9 mouse cellular contexts compared by ENCODE assay signal in genomic region chr13:107094487-107094886, GRCm38 (mm10).
A peak's percentile ranks its signal among the peaks of the same experiment; 100 is the strongest.
DNase-seq lines count a peak whose midpoint lies in the region; ATAC-seq lines count a peak whose summit lies in the region.
"Had no signal": no experiment of that assay in that cellular context is flagged by ENCODE, and none has a peak within 500 bp of the region (broad histone marks: within the 10 kb centered on the region; RNA-seq: fewer than 3 reads in every experiment).

No protein-coding gene starts in this region.

- peak overlapping the region; percentile 16; the same call in 1 of the 2 replicates for H3K4me3 ChIP-seq in heart, embryonic 13.5 days
- H3K4me3 ChIP-seq in megakaryocyte, embryonic 14.5 days (replicated peaks): peak overlapping the region; percentile 90
- H3K4me3 ChIP-seq in hindbrain, embryonic 11.5 days (ENCODE audit: low read depth, low read length): no peak overlapping the region
- H3K4me3 ChIP-seq in midbrain, embryonic 13.5 days (replicated peaks): no peak overlapping the region
- H3K4me3 ChIP-seq: embryonic facial prominence, embryonic 12.5 days; left cerebral cortex, adult 2 months had no signal

- ATAC-seq in heart, embryonic 13.5 days (ENCODE audit: extremely low read depth, insufficient number of reproducible peaks, low FRiP score, low TSS enrichment): no peak
- ATAC-seq in hindbrain, embryonic 11.5 days (ENCODE audit: low FRiP score): no peak
- ATAC-seq in midbrain, embryonic 13.5 days: no peak

- no peaks in the 10 kb centered on the region for H3K36me3 ChIP-seq in heart, embryonic 13.5 days
- H3K36me3 ChIP-seq in megakaryocyte, embryonic 14.5 days (replicated peaks; ENCODE audit: low read length): peaks cover 2% of the 10 kb centered on the region
- no peaks in the 10 kb centered on the region for H3K36me3 ChIP-seq in hindbrain, embryonic 11.5 days (ENCODE audit: control insufficient read depth, insufficient read depth, low read length)
- no peaks in the 10 kb centered on the region for H3K36me3 ChIP-seq in midbrain, embryonic 13.5 days
- H3K36me3 ChIP-seq: embryonic facial prominence, embryonic 12.5 days had no signal

- no peaks in the 10 kb centered on the region for H3K27me3 ChIP-seq in heart, embryonic 13.5 days (replicated peaks)
- no peaks in the 10 kb centered on the region for H3K27me3 ChIP-seq in megakaryocyte, embryonic 14.5 days (replicated peaks)
- no peaks in the 10 kb centered on the region for H3K27me3 ChIP-seq in hindbrain, embryonic 11.5 days (ENCODE audit: control insufficient read depth, insufficient read depth, low read length)
- no peaks in the 10 kb centered on the region for H3K27me3 ChIP-seq in midbrain, embryonic 13.5 days
- H3K27me3 ChIP-seq: embryonic facial prominence, embryonic 12.5 days had no signal

- peak overlapping the region; percentile 55 for H3K4me2 ChIP-seq in heart, embryonic 13.5 days
- no peak overlapping the region for H3K4me2 ChIP-seq in hindbrain, embryonic 11.5 days (replicated peaks; ENCODE audit: low read depth, low read length)
- H3K4me2 ChIP-seq in midbrain, embryonic 13.5 days (replicated peaks): no peak overlapping the region
- H3K4me2 ChIP-seq: embryonic facial prominence, embryonic 12.5 days had no signal

- DNase-seq in spleen, adult 12 weeks (ENCODE audit: low spot score): peak; percentile 42
- DNase-seq in spleen, postnatal 14 days (ENCODE audit: low spot score in 2 of 2): no peak
- DNase-seq in hindbrain, embryonic 11.5 days (ENCODE audit: low spot score): no peak
- no peak for DNase-seq in ovary, postnatal 10 days (ENCODE audit: low spot score)

- no peaks in the 10 kb centered on the region for H3K9me3 ChIP-seq in heart, embryonic 13.5 days
- H3K9me3 ChIP-seq in megakaryocyte, embryonic 14.5 days: no peaks in the 10 kb centered on the region
- no peaks in the 10 kb centered on the region for H3K9me3 ChIP-seq in hindbrain, embryonic 11.5 days (ENCODE audit: control insufficient read depth, low read length)
- H3K9me3 ChIP-seq in midbrain, embryonic 13.5 days: no peaks in the 10 kb centered on the region
- H3K9me3 ChIP-seq: embryonic facial prominence, embryonic 12.5 days had no signal

- H3K4me1 ChIP-seq in heart, embryonic 13.5 days: peaks cover 32% of the 10 kb centered on the region
- H3K4me1 ChIP-seq in megakaryocyte, embryonic 14.5 days: peaks cover 83% of the 10 kb centered on the region
- H3K4me1 ChIP-seq in hindbrain, embryonic 11.5 days (replicated peaks; ENCODE audit: control insufficient read depth, insufficient read depth, low read length): no peaks in the 10 kb centered on the region
- H3K4me1 ChIP-seq in midbrain, embryonic 13.5 days (replicated peaks): no peaks in the 10 kb centered on the region

- H3K9ac ChIP-seq in heart, embryonic 13.5 days: no peak overlapping the region
- no peak overlapping the region for H3K9ac ChIP-seq in hindbrain, embryonic 11.5 days (ENCODE audit: low read depth, low read length)
- no peak overlapping the region for H3K9ac ChIP-seq in midbrain, embryonic 13.5 days (replicated peaks)
- H3K9ac ChIP-seq: embryonic facial prominence, embryonic 12.5 days had no signal

- 59% methylated on average over 11 of the region's 11 CpGs for WGBS in heart, embryonic 13.5 days
- 79% methylated on average over 11 of the region's 11 CpGs for WGBS in hindbrain, embryonic 11.5 days
- WGBS in midbrain, embryonic 13.5 days: 77% methylated on average over 11 of the region's 11 CpGs

- peak overlapping the region; percentile 92 for H3K27ac ChIP-seq in heart, embryonic 13.5 days (replicated peaks)
- no peak overlapping the region for H3K27ac ChIP-seq in hindbrain, embryonic 11.5 days (ENCODE audit: low read depth, low read length)
- no peak overlapping the region for H3K27ac ChIP-seq in midbrain, embryonic 13.5 days
- H3K27ac ChIP-seq: left cerebral cortex, adult 2 months had no signal

Comparison
In these comparisons a context has a peak if more than half of its experiments do, and no peak if none do; other contexts are left out.
1. H3K4me3 ChIP-seq: peak in heart, embryonic 13.5 days (single experiment) and megakaryocyte, embryonic 14.5 days (single experiment); none in hindbrain, embryonic 11.5 days (single experiment) and midbrain, embryonic 13.5 days (single experiment).